23 mouse cellular contexts compared by ENCODE assay signal in genomic region chr3:69422741-69423140, GRCm38 (mm10).
DNase-seq lines count a peak whose midpoint lies in the region; ATAC-seq and TF ChIP-seq lines count a peak whose summit lies in the region.
"Had no signal": no experiment of that assay in that cellular context is flagged by ENCODE, and none has a peak within 500 bp of the region (broad histone marks: within the 10 kb centered on the region; RNA-seq: fewer than 3 reads in every experiment).

No protein-coding gene starts in this region.

- H3K4me2 ChIP-seq in forebrain, embryonic 15.5 days (replicated peaks): no peak overlapping the region
- no peak overlapping the region for H3K4me2 ChIP-seq in forebrain, embryonic 12.5 days
- no peak overlapping the region for H3K4me2 ChIP-seq in lung, embryonic 14.5 days
- H3K4me2 ChIP-seq: embryonic facial prominence, embryonic 15.5 days; heart, embryonic 11.5 days; heart, embryonic 15.5 days; hindbrain, embryonic 14.5 days had no signal

- peaks cover 11% of the 10 kb centered on the region for H3K4me1 ChIP-seq in forebrain, embryonic 15.5 days
- H3K4me1 ChIP-seq in forebrain, embryonic 12.5 days: peaks cover 7% of the 10 kb centered on the region
- H3K4me1 ChIP-seq in lung, embryonic 14.5 days (ENCODE audit: insufficient read depth): no peaks in the 10 kb centered on the region
- H3K4me1 ChIP-seq in limb, embryonic 10.5 days: peaks cover 16% of the 10 kb centered on the region

- H3K27ac ChIP-seq in forebrain, embryonic 15.5 days (replicated peaks): peak overlapping the region; percentile 32; the same call in 1 of the 2 replicates
- no peak overlapping the region for H3K27ac ChIP-seq in forebrain, embryonic 12.5 days
- peak overlapping the region; percentile 42; the same call in 1 of the 2 replicates for H3K27ac ChIP-seq in lung, embryonic 14.5 days (ENCODE audit: low read depth)
- 0 out of 2 replicates have a peak overlapping the region, but pooled peaks have one; percentile 42 for H3K27ac ChIP-seq in limb, embryonic 10.5 days
- H3K27ac ChIP-seq: embryonic facial prominence, embryonic 15.5 days; heart, adult 2 months; heart, embryonic 15.5 days; hindbrain, embryonic 14.5 days had no signal

- H3K9ac ChIP-seq in forebrain, embryonic 15.5 days (replicated peaks): no peak overlapping the region
- H3K9ac ChIP-seq in forebrain, embryonic 12.5 days: no peak overlapping the region
- H3K9ac ChIP-seq in lung, embryonic 14.5 days: no peak overlapping the region
- H3K9ac ChIP-seq: embryonic facial prominence, embryonic 15.5 days; heart, embryonic 15.5 days; hindbrain, embryonic 14.5 days had no signal

- DNase-seq in lung, embryonic 14.5 days: no peak
- DNase-seq in lung, postnatal 36 days: no peak
- peak; percentile 50 for DNase-seq in adipocyte (ENCODE audit: low spot score)
- DNase-seq in limb, embryonic 10.5 days (ENCODE audit: low spot score): no peak
- DNase-seq in urinary bladder, adult 2 months (ENCODE audit: low spot score): no peak
- DNase-seq in ovary, adult 18-20 months (ENCODE audit: low spot score): no peak
- DNase-seq: adrenal gland, postnatal 10 days; cerebellum, adult 18-20 months; cerebellum, adult 9-11 months; cerebellum, postnatal 36 days; gastrocnemius, postnatal 10 days; heart, adult 2 months; heart, postnatal 14 days; kidney, adult 2 months had no signal

- H3K4me3 ChIP-seq in forebrain, embryonic 15.5 days: no peak overlapping the region
- H3K4me3 ChIP-seq in forebrain, embryonic 12.5 days (replicated peaks): no peak overlapping the region
- H3K4me3 ChIP-seq in lung, embryonic 14.5 days (ENCODE audit: low read depth, low read length): no peak overlapping the region
- no peak overlapping the region for H3K4me3 ChIP-seq in limb, embryonic 10.5 days
- H3K4me3 ChIP-seq: embryonic facial prominence, embryonic 15.5 days; erythroblast, embryonic 14.5 days; heart, adult 2 months; heart, embryonic 15.5 days had no signal

- TF ChIP-seq CTCF in lung, embryonic 14.5 days (IDR thresholded peaks at IDR 0.05; ENCODE audit: low read depth): no peak

- H3K27me3 ChIP-seq in forebrain, embryonic 15.5 days: no peaks in the 10 kb centered on the region
- no peaks in the 10 kb centered on the region for H3K27me3 ChIP-seq in forebrain, embryonic 12.5 days
- H3K27me3 ChIP-seq in lung, embryonic 14.5 days (ENCODE audit: insufficient read depth, low read length): no peaks in the 10 kb centered on the region
- no peaks in the 10 kb centered on the region for H3K27me3 ChIP-seq in limb, embryonic 10.5 days (ENCODE audit: low read depth, poor library complexity, severe bottlenecking)
- H3K27me3 ChIP-seq: CH12.LX; embryonic facial prominence, embryonic 15.5 days; heart, embryonic 15.5 days had no signal

- H3K36me3 ChIP-seq in forebrain, embryonic 15.5 days: no peaks in the 10 kb centered on the region
- H3K36me3 ChIP-seq in forebrain, embryonic 12.5 days (replicated peaks): no peaks in the 10 kb centered on the region
- H3K36me3 ChIP-seq in lung, embryonic 14.5 days (ENCODE audit: insufficient read depth): no peaks in the 10 kb centered on the region
- no peaks in the 10 kb centered on the region for H3K36me3 ChIP-seq in limb, embryonic 10.5 days
- H3K36me3 ChIP-seq: embryonic facial prominence, embryonic 15.5 days; heart, embryonic 15.5 days had no signal

- WGBS in forebrain, embryonic 15.5 days: 50% methylated on average over 3 of the region's 3 CpGs
- WGBS in forebrain, embryonic 12.5 days: 88% methylated on average over 3 of the region's 3 CpGs
- 39% methylated on average over 3 of the region's 3 CpGs for WGBS in lung, embryonic 14.5 days
- 89% methylated on average over 3 of the region's 3 CpGs for WGBS in limb, embryonic 10.5 days

- no peaks in the 10 kb centered on the region for H3K9me3 ChIP-seq in forebrain, embryonic 15.5 days
- no peaks in the 10 kb centered on the region for H3K9me3 ChIP-seq in forebrain, embryonic 12.5 days
- H3K9me3 ChIP-seq in lung, embryonic 14.5 days (ENCODE audit: low read depth, low read length): no peaks in the 10 kb centered on the region
- no peaks in the 10 kb centered on the region for H3K9me3 ChIP-seq in limb, embryonic 10.5 days (replicated peaks)
- H3K9me3 ChIP-seq: embryonic facial prominence, embryonic 15.5 days; heart, embryonic 15.5 days had no signal

- ATAC-seq in forebrain, embryonic 15.5 days (replicated peaks): no peak
- no peak for ATAC-seq in forebrain, embryonic 12.5 days (ENCODE audit: low FRiP score)
- no peak for ATAC-seq in lung, embryonic 14.5 days (ENCODE audit: insufficient read depth)
- ATAC-seq: intestine, embryonic 16.5 days had no signal
